Mouse (Mus musculus) heart, postnatal 0 days (tissue): ENCODE data around the gene Apbb1.

Source experiments
- CTCF ChIP-seq: IDR thresholded peaks from 2 replicates; pipeline ENCODE4 v1.5.1; 2016; ENCODE audit warnings: antibody characterized with exemption, control low read depth, low read depth
- EP300 ChIP-seq: IDR thresholded peaks from 2 replicates; pipeline ENCODE4 v1.6.1; 2016; ENCODE audit warnings: antibody characterized with exemption, low read depth

- TF ChIP-seq CTCF: no peak
- TF ChIP-seq EP300: no peak
These were observed 43.9 kb upstream of the Apbb1 start for GRCm38 (mm10) chr7:105625397-105625796.
